Mouse (Mus musculus): Measurements from ENCODE around the gene Pcnx2.

- TF ChIP-seq MYOG (IDR thresholded peaks at IDR 0.05; ENCODE audit: control insufficient read depth in 1 of 3, insufficient read depth in 1 of 3, insufficient read length in 2 of 3, low read depth in 2 of 3) (no peak), POLR2A (IDR thresholded peaks at IDR 0.05; ENCODE audit: insufficient read length, low read depth) (no peak), MAX (IDR thresholded peaks at IDR 0.05; ENCODE audit: low read depth) (no peak), POLR2AphosphoS2 (IDR thresholded peaks at IDR 0.05; ENCODE audit: insufficient read length, low read depth) (no peak), E2F4 (IDR thresholded peaks at IDR 0.05; ENCODE audit: insufficient read depth) (no peak), MYOD1 (IDR thresholded peaks at IDR 0.05; ENCODE audit: control insufficient read depth in 1 of 3, insufficient read length in 2 of 3, low read depth in 2 of 3) (no peak)
These were observed 20.6 kb upstream of the Pcnx2 start for GRCm38 (mm10) chr8:125918719-125919118.

Data from myocyte (in vitro differentiated cells).